Mouse (Mus musculus) intestine, embryonic 15.5 days (tissue): ENCODE measurements around the gene Tubd1. TPM values are rescaled to one million over a fixed set of nuclear protein-coding genes. Genes with fewer than 3 reads are reported as not detected.
A peak's percentile ranks its signal among the peaks of the same experiment; 100 is the strongest.

Source experiments
- ATAC-seq: fragments of 200-750 bp; cut with Nextera tagmentation; 2 replicates; pipeline ENCODE4 v1.8.0; 2017; ENCODE audit warnings: moderate TSS enrichment, moderate library complexity
- H3K27ac ChIP-seq: fragments of 300-500 bp; sonication (generic); 2 replicates; pipeline ENCODE4 v1.5.1; 2015; ENCODE audit warnings: mild to moderate bottlenecking, inconsistent platforms
- H3K27me3 ChIP-seq: fragments of 300-500 bp; sonication (generic); replicated peaks from 2 replicates; pipeline ENCODE4 v1.6.1; 2015; ENCODE audit warnings: inconsistent platforms
- H3K36me3 ChIP-seq: fragments of 300-500 bp; sonication (generic); 2 replicates; pipeline ENCODE4 v1.6.1; 2015; ENCODE audit warnings: inconsistent platforms
- H3K4me1 ChIP-seq: fragments of 300-500 bp; sonication (generic); replicated peaks from 2 replicates; pipeline ENCODE4 v1.6.1; 2015; ENCODE audit warnings: inconsistent platforms
- H3K4me2 ChIP-seq: fragments of 300-500 bp; sonication (generic); replicated peaks from 2 replicates; pipeline ENCODE4 v1.6.1; 2015; ENCODE audit warnings: mild to moderate bottlenecking, inconsistent platforms
- H3K4me3 ChIP-seq: fragments of 300-500 bp; sonication (generic); replicated peaks from 2 replicates; pipeline ENCODE4 v1.5.1; 2015; ENCODE audit warnings: inconsistent platforms
- H3K9ac ChIP-seq: fragments of 300-500 bp; sonication (generic); 2 replicates; pipeline ENCODE4 v1.6.1; 2015; ENCODE audit warnings: inconsistent platforms
- H3K9me3 ChIP-seq: fragments of 300-500 bp; sonication (generic); 2 replicates; pipeline ENCODE4 v1.6.1; 2016; ENCODE audit warnings: inconsistent platforms
- WGBS: fragments of 180-500 bp; shearing (Covaris S2); methylation state at CpG from one replicate; pipeline ENCODE4 v1.1.7; 2015; 5-methylcytosine and 5-hydroxymethylcytosine counted together
- polyA plus RNA-seq: library from polyadenylated mRNA; unstranded; fragments of >200 nt; fragmentation: Nextera tagmentation; extraction: Ambion mirVana; gene quantifications from 2 replicates; pipeline ENCODE4 v1.2.1, GENCODE M21; 2015

Tubd1 gene
- polyA plus RNA-seq, 1 experiment from 2014 or later = 11.8 TPM

DNA sequence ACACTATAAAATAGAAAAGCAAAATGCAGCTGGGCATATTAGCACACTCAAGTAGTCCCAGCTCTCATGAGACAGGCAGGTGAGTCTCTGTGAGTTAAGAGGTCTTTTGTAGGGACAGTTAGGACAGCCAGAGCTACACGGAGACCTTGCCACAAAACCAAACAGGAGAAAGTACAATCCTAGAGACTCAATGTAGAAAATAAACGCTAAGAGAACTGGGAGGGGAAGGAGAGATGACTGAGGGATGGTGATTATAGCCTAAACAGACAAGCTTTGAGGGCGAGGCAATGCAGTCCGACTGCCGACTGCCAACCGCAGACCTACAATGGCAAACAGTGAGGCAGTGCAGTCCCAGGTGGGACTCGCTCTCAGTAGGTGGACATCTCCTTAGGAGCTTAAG lies 43.0 kb downstream of the Tubd1 start:
- Histone ChIP-seq H3K4me2 (peak overlapping the region; percentile 59), H3K9ac (no peak overlapping the region; the same call in 1 of the 2 replicates), H3K4me3 (no peak overlapping the region), H3K36me3 (no peaks in the 10 kb centered on the region), H3K9me3 (no peaks in the 10 kb centered on the region), H3K27ac (peak overlapping the region; percentile 95), H3K4me1 (peaks cover 6% of the 10 kb centered on the region; the same call in 1 of the 2 replicates), H3K27me3 (no peaks in the 10 kb centered on the region)
- WGBS = 18% methylated on average over 7 of the region's 7 CpGs
- no peak for ATAC-seq

DNA sequence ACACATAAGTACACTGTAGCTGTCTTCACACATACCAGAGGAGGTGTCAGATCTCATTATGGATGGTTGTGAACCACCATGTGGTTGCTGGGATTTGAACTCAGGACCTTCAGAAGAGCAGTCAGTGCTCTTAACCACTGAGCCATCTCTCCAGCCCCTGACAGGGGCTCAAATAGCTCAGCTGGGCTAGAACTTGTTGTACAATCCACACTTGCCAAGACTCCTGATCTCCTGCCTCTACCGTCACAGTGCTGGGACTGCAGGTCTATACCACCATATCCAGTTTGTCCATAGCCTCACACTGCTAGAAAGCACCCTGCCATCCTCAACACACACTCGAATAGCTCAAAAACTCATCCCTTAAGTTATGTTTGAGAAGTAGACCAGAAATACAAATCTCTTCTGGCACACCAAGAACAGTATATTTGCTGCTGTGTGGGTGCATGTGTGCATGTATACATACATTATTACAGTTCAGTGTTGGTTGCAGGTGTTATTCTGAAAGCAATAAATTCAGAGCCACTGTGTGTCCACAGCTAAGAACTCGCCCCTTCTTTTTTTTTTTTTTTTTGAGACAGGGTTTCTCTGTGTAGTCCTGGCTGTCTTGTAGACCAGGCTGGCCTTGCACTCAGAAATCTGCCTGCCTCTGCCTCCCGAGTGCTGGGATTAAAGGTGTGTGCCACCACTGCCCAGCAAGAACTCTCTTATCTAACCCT lies 44.0 kb downstream of the Tubd1 start:
- WGBS = 86% methylated on average over 4 of the region's 4 CpGs
- no peak overlapping the region for H3K4me3 ChIP-seq
- H3K36me3 ChIP-seq = no peaks in the 10 kb centered on the region
- H3K9me3 ChIP-seq = no peaks in the 10 kb centered on the region
- H3K4me1 ChIP-seq = peaks cover 6% of the 10 kb centered on the region; the same call in 1 of the 2 replicates
- H3K9ac ChIP-seq = no peak overlapping the region
- H3K27me3 ChIP-seq = no peaks in the 10 kb centered on the region
- no peak for ATAC-seq
- no peak overlapping the region for H3K27ac ChIP-seq
- H3K4me2 ChIP-seq = no peak overlapping the region

- H3K4me2 ChIP-seq = no peak overlapping the region
- ATAC-seq = no peak
- WGBS = 77% methylated on average over 4 of the region's 4 CpGs
- H3K27me3 ChIP-seq = no peaks in the 10 kb centered on the region
- H3K9me3 ChIP-seq = no peaks in the 10 kb centered on the region
- H3K9ac ChIP-seq = no peak overlapping the region
- H3K27ac ChIP-seq = no peak overlapping the region
- H3K36me3 ChIP-seq = no peaks in the 10 kb centered on the region
- peaks cover 6% of the 10 kb centered on the region; the same call in 1 of the 2 replicates for H3K4me1 ChIP-seq
- no peak overlapping the region for H3K4me3 ChIP-seq
Observed at GRCm38 (mm10) chr11:86590066-86590465, 45.3 kb downstream of the Tubd1 start.

GRCm38 (mm10) chr11:86590579-86590978 lies 45.8 kb downstream of the Tubd1 start:
- ATAC-seq = no peak
- H3K36me3 ChIP-seq = no peaks in the 10 kb centered on the region
- WGBS = 89% methylated on average over 10 of the region's 10 CpGs

DNA sequence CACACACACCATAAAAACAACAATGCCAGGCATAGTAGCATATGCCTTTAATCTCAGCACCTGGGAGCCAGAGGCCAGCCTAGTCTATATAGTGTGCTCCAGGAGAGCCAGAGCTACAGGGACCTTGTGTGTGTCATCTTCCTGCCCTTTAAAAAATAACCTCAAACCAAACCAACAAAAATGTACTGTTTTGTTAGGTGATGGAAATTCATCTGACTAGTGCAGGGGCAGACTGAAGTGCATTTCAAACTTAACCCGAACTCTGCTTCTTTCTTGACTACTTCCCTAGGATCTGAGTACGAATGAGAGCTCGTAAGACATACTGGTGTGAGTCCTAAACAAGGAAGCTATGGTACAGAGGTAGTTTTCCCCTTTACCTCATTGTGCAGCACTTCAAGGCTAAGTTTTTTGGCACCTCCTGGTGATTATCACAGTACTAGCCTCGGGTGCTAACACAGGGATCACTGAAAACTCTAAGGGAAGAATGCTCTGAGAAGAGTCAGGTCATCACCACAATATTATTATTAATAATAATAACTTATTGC lies 46.6 kb downstream of the Tubd1 start:
- Histone ChIP-seq H3K9me3 (no peaks in the 10 kb centered on the region), H3K4me2 (no peak overlapping the region), H3K27me3 (no peaks in the 10 kb centered on the region), H3K27ac (no peak overlapping the region), H3K9ac (no peak overlapping the region), H3K4me3 (no peak overlapping the region), H3K36me3 (no peaks in the 10 kb centered on the region), H3K4me1 (peaks cover 6% of the 10 kb centered on the region; the same call in 1 of the 2 replicates)
- 82% methylated on average over 4 of the region's 4 CpGs for WGBS
- no peak for ATAC-seq

More at GRCm38 (mm10) chr11:86590579-86590978, 45.8 kb downstream of the Tubd1 start:
- Histone ChIP-seq H3K4me1 (peaks cover 6% of the 10 kb centered on the region; the same call in 1 of the 2 replicates), H3K27ac (no peak overlapping the region), H3K9me3 (no peaks in the 10 kb centered on the region), H3K27me3 (no peaks in the 10 kb centered on the region), H3K4me2 (no peak overlapping the region), H3K9ac (no peak overlapping the region), H3K4me3 (no peak overlapping the region)

GRCm38 (mm10) chr11:86591931-86592616 lies 47.3 kb downstream of the Tubd1 start:
- no peak overlapping the region for H3K9ac ChIP-seq
- 90% methylated on average over 2 of the region's 2 CpGs for WGBS
- H3K36me3 ChIP-seq = no peaks in the 10 kb centered on the region
- no peak overlapping the region for H3K4me2 ChIP-seq
- ATAC-seq = no peak
- H3K27me3 ChIP-seq = no peaks in the 10 kb centered on the region
- H3K4me1 ChIP-seq = peaks cover 6% of the 10 kb centered on the region; the same call in 1 of the 2 replicates
- no peak overlapping the region for H3K27ac ChIP-seq
- no peaks in the 10 kb centered on the region for H3K9me3 ChIP-seq
- H3K4me3 ChIP-seq = no peak overlapping the region

DNA sequence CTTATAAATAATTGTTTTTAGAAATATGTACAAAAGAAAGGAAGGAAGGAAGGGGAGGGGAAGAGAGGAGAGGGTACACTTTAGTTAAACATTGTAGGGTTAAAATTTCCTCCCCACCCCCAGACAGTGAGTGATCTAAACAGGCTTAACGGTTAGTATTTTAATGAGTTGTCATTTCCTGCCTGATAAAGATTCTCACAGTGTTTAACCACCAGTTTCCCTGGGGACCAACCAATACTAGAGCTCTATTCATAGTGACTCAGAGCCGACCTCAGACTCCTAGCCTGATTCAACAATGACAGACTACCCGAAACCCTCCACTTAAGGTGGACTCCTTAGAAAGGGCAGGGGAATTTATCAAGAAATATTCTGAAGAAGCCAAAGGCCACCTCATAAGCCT lies 48.2 kb downstream of the Tubd1 start:
- Histone ChIP-seq H3K9ac (no peak overlapping the region), H3K4me1 (peaks cover 3% of the 10 kb centered on the region; the same call in 1 of the 2 replicates), H3K4me3 (no peak overlapping the region), H3K36me3 (no peaks in the 10 kb centered on the region), H3K9me3 (no peaks in the 10 kb centered on the region), H3K4me2 (no peak overlapping the region), H3K27ac (no peak overlapping the region), H3K27me3 (no peaks in the 10 kb centered on the region)
- ATAC-seq = peak; percentile 41; the same call in 1 of the 2 replicates
- 24% methylated on average over 3 of the region's 3 CpGs for WGBS

DNA sequence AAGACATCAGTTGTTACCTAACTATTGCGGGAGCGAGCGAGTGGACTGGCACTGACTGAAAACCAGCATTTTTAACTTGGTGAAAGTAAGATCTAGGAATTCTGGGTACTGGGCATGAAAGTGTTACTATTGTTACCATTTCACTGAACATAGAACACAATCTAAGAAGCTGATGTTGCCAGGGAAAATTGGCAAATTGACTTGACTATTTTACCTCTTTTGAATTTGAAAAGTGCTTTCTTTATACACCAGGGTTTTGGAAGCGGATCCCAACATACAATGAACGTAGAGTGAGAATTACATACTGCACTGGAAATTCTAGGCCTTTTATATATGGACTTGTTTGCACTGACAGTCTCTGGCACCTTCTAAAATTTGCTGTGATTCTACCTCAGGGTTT lies 48.7 kb downstream of the Tubd1 start:
- Histone ChIP-seq H3K4me1 (no peaks in the 10 kb centered on the region), H3K9ac (no peak overlapping the region), H3K27me3 (no peaks in the 10 kb centered on the region), H3K27ac (no peak overlapping the region), H3K4me3 (no peak overlapping the region), H3K4me2 (no peak overlapping the region), H3K36me3 (no peaks in the 10 kb centered on the region), H3K9me3 (no peaks in the 10 kb centered on the region)
- no peak for ATAC-seq
- WGBS = 87% methylated on average over 5 of the region's 5 CpGs

- Histone ChIP-seq H3K4me2 (no peak overlapping the region), H3K36me3 (no peaks in the 10 kb centered on the region), H3K9me3 (no peaks in the 10 kb centered on the region), H3K9ac (no peak overlapping the region), H3K27ac (no peak overlapping the region; the same call in 1 of the 2 replicates), H3K27me3 (no peaks in the 10 kb centered on the region), H3K4me3 (no peak overlapping the region), H3K4me1 (no peaks in the 10 kb centered on the region)
- no peak for ATAC-seq
- WGBS = 79% methylated on average over 6 of the region's 6 CpGs
Observed at GRCm38 (mm10) chr11:86594188-86594876, 49.5 kb downstream of the Tubd1 start.

GRCm38 (mm10) chr11:86595366-86595765 lies 50.6 kb downstream of the Tubd1 start:
- no peak for ATAC-seq
- Histone ChIP-seq H3K4me2 (no peak overlapping the region), H3K9me3 (no peaks in the 10 kb centered on the region), H3K27me3 (no peaks in the 10 kb centered on the region), H3K4me3 (no peak overlapping the region), H3K9ac (no peak overlapping the region), H3K4me1 (no peaks in the 10 kb centered on the region), H3K27ac (no peak overlapping the region), H3K36me3 (no peaks in the 10 kb centered on the region)
- 95% methylated on average over 6 of the region's 6 CpGs for WGBS

- H3K9me3 ChIP-seq = no peaks in the 10 kb centered on the region
- no peak for ATAC-seq
- H3K9ac ChIP-seq = no peak overlapping the region
- no peak overlapping the region for H3K4me2 ChIP-seq
- no peak overlapping the region for H3K27ac ChIP-seq
- 83% methylated on average over 7 of the region's 7 CpGs for WGBS
- H3K4me1 ChIP-seq = no peaks in the 10 kb centered on the region
- H3K36me3 ChIP-seq = no peaks in the 10 kb centered on the region
- no peaks in the 10 kb centered on the region for H3K27me3 ChIP-seq
- no peak overlapping the region for H3K4me3 ChIP-seq
Observed at GRCm38 (mm10) chr11:86596187-86596960, 51.6 kb downstream of the Tubd1 start.
